Mouse (Mus musculus): Measurements from ENCODE around the gene Eef1akmt2. TPM values are rescaled to one million over a fixed set of nuclear protein-coding genes. Genes with fewer than 3 reads are reported as not detected.

Gene Eef1akmt2
- total and polyA plus RNA-seq, 2 experiments from 2014 or later = 77.3 to 86.1 TPM

GRCm38 (mm10) chr7:132893336-132893735 is 40.9 kb upstream of the Eef1akmt2 start:
- H3K9me3 ChIP-seq (ENCODE audit: low read length) = no peaks in the 10 kb centered on the region
- H3K4me2 ChIP-seq (ENCODE audit: low read depth) = no peak overlapping the region
- no peaks in the 10 kb centered on the region for H3K27me3 ChIP-seq (ENCODE audit: insufficient read depth, low read length)
- no peak overlapping the region for H3K9ac ChIP-seq
- H3K27ac ChIP-seq (ENCODE audit: low read depth, low read length) = no peak overlapping the region
- no peak for DNase-seq
- ATAC-seq = no peak
- WGBS = 78% methylated on average over 1 of the region's 1 CpGs
- no peak for TF ChIP-seq CTCF (IDR thresholded peaks at IDR 0.05; ENCODE audit: low read depth)
- H3K4me3 ChIP-seq (ENCODE audit: low read depth, low read length) = no peak overlapping the region
- H3K36me3 ChIP-seq (ENCODE audit: insufficient read depth) = no peaks in the 10 kb centered on the region
- no peaks in the 10 kb centered on the region for H3K4me1 ChIP-seq (ENCODE audit: insufficient read depth)

DNA sequence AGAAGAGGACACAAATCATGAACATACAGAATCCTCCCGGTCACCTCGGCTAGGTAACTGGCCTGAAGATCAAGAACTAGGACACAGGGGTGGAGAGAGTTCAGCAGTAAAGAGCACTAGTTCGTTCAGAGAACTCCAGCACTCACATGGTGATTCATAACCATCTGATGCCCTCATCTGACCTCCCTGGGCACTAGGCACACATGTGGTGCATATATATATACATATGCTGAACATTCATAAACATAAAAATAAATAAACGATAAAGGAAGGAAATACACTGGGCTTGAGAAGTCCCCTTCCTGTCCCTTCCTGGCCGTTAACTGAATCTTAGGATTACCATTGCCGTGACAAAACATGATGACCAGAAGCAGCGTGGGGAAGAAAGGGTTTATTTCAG is 40.3 kb upstream of the Eef1akmt2 start:
- H3K9me3 ChIP-seq (ENCODE audit: low read length) = no peaks in the 10 kb centered on the region
- H3K27me3 ChIP-seq (ENCODE audit: insufficient read depth, low read length) = no peaks in the 10 kb centered on the region
- no peak for ATAC-seq
- no peak overlapping the region for H3K9ac ChIP-seq
- no peak for TF ChIP-seq CTCF (IDR thresholded peaks at IDR 0.05; ENCODE audit: low read depth)
- 85% methylated on average over 7 of the region's 7 CpGs for WGBS
- no peak overlapping the region for H3K4me3 ChIP-seq (ENCODE audit: low read depth, low read length)
- H3K36me3 ChIP-seq (ENCODE audit: insufficient read depth) = no peaks in the 10 kb centered on the region
- H3K27ac ChIP-seq (ENCODE audit: low read depth, low read length) = no peak overlapping the region
- no peak overlapping the region for H3K4me2 ChIP-seq (ENCODE audit: low read depth)
- H3K4me1 ChIP-seq (ENCODE audit: insufficient read depth) = no peaks in the 10 kb centered on the region
- DNase-seq = no peak

DNA sequence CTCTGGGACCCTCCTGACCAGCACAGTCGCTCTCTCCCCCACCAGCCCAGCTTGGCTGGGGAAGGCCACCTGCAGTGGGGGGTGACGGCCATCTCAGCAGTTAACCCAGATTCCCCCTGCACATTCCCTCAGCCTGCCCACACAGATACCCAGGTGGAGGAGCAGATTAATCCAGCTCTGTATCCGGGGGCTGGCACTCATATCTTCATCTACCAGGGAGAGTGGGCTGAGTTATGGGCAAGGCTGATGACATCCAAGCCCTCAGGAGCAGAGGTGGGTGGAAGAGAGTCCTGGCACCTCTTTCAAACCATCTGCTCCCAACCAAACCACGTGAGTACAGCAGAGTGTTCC is 39.8 kb upstream of the Eef1akmt2 start:
- H3K9ac ChIP-seq = no peak overlapping the region
- no peaks in the 10 kb centered on the region for H3K4me1 ChIP-seq (ENCODE audit: insufficient read depth)
- 65% methylated on average over 4 of the region's 4 CpGs for WGBS
- H3K9me3 ChIP-seq (ENCODE audit: low read length) = no peaks in the 10 kb centered on the region
- no peak for DNase-seq
- no peak overlapping the region for H3K4me3 ChIP-seq (ENCODE audit: low read depth, low read length)
- no peak for TF ChIP-seq CTCF (IDR thresholded peaks at IDR 0.05; ENCODE audit: low read depth)
- H3K27me3 ChIP-seq (ENCODE audit: insufficient read depth, low read length) = no peaks in the 10 kb centered on the region
- no peak for ATAC-seq
- H3K36me3 ChIP-seq (ENCODE audit: insufficient read depth) = no peaks in the 10 kb centered on the region
- H3K27ac ChIP-seq (ENCODE audit: low read depth, low read length) = no peak overlapping the region
- H3K4me2 ChIP-seq (ENCODE audit: low read depth) = no peak overlapping the region

DNA sequence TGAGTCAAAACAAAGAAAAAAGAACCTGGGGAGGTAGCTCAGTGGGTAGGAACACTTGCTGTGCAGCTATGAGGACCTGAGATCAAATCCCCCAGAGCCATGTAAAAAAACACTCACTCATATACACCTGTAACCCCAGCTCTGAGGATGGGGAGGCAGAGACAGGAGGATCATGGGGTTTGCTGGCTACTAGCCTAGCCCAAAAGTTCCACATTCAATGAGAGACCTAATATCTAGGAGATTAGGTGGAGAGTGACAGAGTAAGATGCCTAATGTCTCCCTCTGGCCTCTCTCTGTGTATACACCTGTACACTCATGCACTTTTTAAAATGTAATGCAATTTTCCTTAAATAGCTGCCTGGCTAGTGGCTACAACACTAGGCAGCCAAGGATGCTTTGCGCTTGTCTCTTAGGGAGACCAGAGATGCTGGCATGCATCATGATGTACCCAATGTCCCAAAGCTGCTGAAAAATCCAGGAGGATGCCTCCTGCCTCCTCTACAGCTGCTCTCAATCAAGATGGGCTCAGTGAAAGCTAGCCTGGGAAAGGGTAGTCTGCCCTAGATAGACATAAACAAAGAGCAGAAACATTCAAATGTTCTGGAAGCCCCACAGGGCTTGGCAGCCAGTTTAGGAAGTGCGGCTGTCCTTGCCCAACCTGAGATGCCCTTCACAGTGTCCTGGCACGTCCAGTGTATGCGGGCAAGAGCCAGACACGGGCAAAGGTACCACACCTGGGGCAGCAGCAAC is 39.3 kb upstream of the Eef1akmt2 start:
- Histone ChIP-seq H3K9me3 (ENCODE audit: low read length) (no peaks in the 10 kb centered on the region), H3K4me1 (ENCODE audit: insufficient read depth) (no peaks in the 10 kb centered on the region), H3K9ac (no peak overlapping the region), H3K4me2 (ENCODE audit: low read depth) (no peak overlapping the region), H3K27me3 (ENCODE audit: insufficient read depth, low read length) (no peaks in the 10 kb centered on the region), H3K36me3 (ENCODE audit: insufficient read depth) (no peaks in the 10 kb centered on the region), H3K4me3 (ENCODE audit: low read depth, low read length) (no peak overlapping the region), H3K27ac (ENCODE audit: low read depth, low read length) (no peak overlapping the region)
- DNase-seq (no peak), ATAC-seq (no peak)
- 74% methylated on average over 5 of the region's 5 CpGs for WGBS
- no peak for TF ChIP-seq CTCF (IDR thresholded peaks at IDR 0.05; ENCODE audit: low read depth)

- no peak overlapping the region for H3K9ac ChIP-seq
- no peak for DNase-seq
- H3K27ac ChIP-seq (ENCODE audit: low read depth, low read length) = no peak overlapping the region
- H3K27me3 ChIP-seq (ENCODE audit: insufficient read depth, low read length) = no peaks in the 10 kb centered on the region
- 0 out of 2 replicates have a peak, but pooled peaks cover 5% of the 10 kb centered on the region for H3K36me3 ChIP-seq (ENCODE audit: insufficient read depth)
- H3K9me3 ChIP-seq (ENCODE audit: low read length) = no peaks in the 10 kb centered on the region
- no peak overlapping the region for H3K4me3 ChIP-seq (ENCODE audit: low read depth, low read length)
- ATAC-seq = no peak
- TF ChIP-seq CTCF (IDR thresholded peaks at IDR 0.05; ENCODE audit: low read depth) = no peak
- no peaks in the 10 kb centered on the region for H3K4me1 ChIP-seq (ENCODE audit: insufficient read depth)
- WGBS = 84% methylated on average over 5 of the region's 5 CpGs
- no peak overlapping the region for H3K4me2 ChIP-seq (ENCODE audit: low read depth)
Measured at GRCm38 (mm10) chr7:132890201-132890600, 37.7 kb upstream of the Eef1akmt2 start.

DNA sequence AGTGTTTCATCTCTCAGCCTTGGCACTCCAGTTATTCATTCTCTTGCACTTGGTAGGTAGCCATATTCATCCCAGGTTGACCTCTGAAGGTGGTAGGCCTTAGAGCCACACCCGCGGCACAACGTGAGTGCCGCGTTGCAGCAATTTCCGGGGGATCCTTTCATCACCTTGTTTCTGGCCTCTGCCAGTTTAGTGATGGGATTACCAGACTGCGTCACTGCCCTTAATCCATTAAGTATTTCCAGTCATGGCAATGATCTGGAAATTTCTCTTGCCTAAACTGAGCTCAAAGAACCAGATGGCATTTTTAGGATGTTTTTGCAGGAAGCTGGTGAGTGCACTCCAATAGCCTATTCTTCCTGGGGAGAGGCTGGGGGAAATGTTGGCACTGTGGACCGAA is 37.2 kb upstream of the Eef1akmt2 start:
- TF ChIP-seq CTCF (IDR thresholded peaks at IDR 0.05; ENCODE audit: low read depth) = no peak

DNA sequence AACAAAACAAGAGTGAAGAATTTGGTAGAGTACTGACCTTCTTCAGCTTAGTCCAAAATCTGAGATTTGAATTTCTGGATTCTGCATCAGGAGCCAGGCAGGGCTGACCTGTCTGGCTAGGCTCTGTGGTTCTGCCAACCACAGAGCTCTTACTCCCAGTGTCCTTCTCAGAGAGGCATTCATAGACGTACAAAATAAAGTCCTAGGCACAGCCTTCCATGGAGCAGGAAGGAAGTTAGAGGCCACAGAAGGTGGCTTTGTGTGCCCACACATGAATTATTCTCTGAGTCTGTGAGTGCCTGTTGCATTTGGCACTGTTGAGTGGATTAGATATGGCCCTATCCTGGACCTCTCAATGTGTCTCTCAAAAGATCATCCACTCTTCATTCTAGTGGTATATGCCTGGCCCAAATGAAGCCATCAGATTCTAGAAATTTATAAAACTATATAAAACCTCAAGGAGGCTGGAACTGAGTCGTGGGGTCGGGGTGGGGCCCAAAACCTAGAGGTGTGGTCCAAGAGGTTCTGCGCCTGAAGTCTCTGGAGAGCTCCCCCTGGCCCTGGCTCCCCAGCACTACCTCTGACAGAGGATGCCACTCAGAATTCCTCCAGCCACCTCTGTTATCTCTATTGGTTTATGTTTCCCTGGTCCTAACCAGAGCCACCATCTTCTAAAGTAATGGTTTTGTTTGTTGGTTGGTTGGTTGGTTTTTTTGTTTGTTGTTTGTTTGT is 36.2 kb upstream of the Eef1akmt2 start:
- no peak for TF ChIP-seq CTCF (IDR thresholded peaks at IDR 0.05; ENCODE audit: low read depth)
- H3K27me3 ChIP-seq (ENCODE audit: insufficient read depth, low read length) = no peaks in the 10 kb centered on the region
- no peak overlapping the region for H3K4me3 ChIP-seq (ENCODE audit: low read depth, low read length)
- no peak overlapping the region for H3K9ac ChIP-seq
- DNase-seq (no peak), ATAC-seq (no peak)
- peaks cover 15% of the 10 kb centered on the region for H3K36me3 ChIP-seq (ENCODE audit: insufficient read depth)
- 67% methylated on average over 4 of the region's 4 CpGs for WGBS
- H3K4me2 ChIP-seq (ENCODE audit: low read depth) = no peak overlapping the region
- no peaks in the 10 kb centered on the region for H3K9me3 ChIP-seq (ENCODE audit: low read length)
- H3K27ac ChIP-seq (ENCODE audit: low read depth, low read length) = no peak overlapping the region
- H3K4me1 ChIP-seq (ENCODE audit: insufficient read depth) = no peaks in the 10 kb centered on the region

More for the DNA sequence above, 37.2 kb upstream of the Eef1akmt2 start:
- Histone ChIP-seq H3K36me3 (ENCODE audit: insufficient read depth) (0 out of 2 replicates have a peak, but pooled peaks cover 5% of the 10 kb centered on the region), H3K9me3 (ENCODE audit: low read length) (no peaks in the 10 kb centered on the region), H3K4me1 (ENCODE audit: insufficient read depth) (no peaks in the 10 kb centered on the region), H3K4me2 (ENCODE audit: low read depth) (no peak overlapping the region), H3K27ac (ENCODE audit: low read depth, low read length) (no peak overlapping the region), H3K9ac (no peak overlapping the region), H3K27me3 (ENCODE audit: insufficient read depth, low read length) (no peaks in the 10 kb centered on the region), H3K4me3 (ENCODE audit: low read depth, low read length) (no peak overlapping the region)
- no peak for DNase-seq
- no peak for ATAC-seq
- WGBS = 88% methylated on average over 8 of the region's 8 CpGs
